Mouse (Mus musculus): Measurements from ENCODE around the gene Pgm3. TPM values are rescaled to one million over a fixed set of nuclear protein-coding genes. Genes with fewer than 3 reads are reported as not detected.

Gene Pgm3
- total RNA-seq, 2 experiments from 2014 or later = 7.0 to 7.5 TPM

DNA sequence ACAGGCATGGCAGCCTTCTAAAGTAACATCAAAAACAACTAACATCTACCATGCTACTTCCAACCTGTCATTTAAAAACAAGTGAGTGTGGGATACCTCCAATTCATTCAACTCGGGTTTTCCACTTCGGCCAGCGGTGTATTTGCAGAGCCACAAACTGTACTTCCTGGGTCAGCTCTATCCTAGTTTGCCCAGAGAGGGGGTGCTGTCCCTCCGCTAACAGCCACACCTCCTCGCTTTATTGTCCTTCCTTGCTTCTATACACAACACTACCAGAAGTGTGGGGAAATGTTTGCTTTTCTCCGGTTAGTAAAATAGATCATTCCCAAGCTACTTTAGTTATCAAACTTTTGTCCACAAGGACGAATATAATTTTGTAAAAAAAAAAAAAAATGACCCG lies 696 bp downstream of the Pgm3 start:
- DNase-seq (ENCODE audit: low spot score) = no peak
- intact Hi-C loops (cut with DNase I) = no loop called here

DNA sequence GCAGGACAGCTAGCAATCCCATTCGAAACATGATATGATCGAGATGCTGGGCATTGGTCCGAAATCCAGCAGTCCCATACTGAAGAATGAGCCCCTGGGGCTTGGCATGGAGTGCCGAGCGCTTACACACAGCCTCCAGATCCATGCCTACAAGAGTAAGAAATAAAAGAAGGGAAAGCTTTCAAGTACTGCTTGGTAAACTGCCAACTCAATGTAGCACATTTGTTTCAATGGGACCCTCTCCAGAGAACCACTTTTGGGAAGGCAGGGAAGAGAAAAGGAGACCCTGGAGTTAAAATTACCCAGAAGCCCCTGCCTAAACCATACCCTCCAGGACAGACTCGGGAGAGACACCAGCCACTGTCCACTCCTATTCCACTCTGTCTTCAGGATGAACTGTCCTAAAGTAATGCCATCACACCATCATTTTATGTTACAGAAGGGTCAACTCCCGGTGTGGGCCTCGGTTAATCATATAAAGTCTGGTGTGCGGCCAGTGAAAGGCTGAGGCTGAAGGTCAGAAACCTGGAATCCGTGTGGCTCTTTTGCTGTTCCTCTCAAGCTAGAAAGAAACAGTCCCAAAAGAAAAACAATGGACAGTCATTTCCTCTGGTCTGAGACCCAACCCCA lies 1.3 kb downstream of the Pgm3 start:
- DNase-seq (ENCODE audit: low spot score) = no peak
- intact Hi-C loops (cut with DNase I) = no loop called here

DNA sequence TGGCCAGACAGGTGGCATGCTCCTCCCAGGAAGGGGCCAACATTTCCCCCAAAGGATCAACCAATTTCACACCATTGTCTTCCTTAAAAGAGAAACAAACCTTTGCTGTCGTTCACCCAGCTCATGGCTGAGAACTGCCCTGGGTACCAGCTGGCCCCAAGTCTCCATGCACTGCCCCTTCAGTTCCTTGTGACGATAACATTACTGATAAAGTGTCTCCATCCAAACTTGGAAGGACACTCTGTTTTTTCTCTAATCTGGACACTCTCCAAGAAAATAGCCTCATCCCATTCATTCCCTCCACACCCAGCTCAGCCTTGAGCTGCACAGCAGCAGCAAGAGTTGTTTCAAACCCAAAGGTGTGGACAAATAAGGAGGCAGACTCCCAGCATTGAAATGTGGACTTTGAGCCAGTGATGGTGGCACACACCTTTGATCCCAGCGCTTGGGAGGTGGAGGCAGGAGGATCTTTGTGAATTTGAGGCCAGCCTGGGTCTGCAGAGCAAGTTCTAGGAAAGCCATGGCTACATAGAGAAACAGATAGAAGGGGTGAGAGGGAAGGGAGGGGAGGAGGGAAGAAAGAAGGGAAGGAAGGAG lies 2.2 kb downstream of the Pgm3 start:
- intact Hi-C loops (cut with DNase I) = loop anchor here (10.0 kb wide), 1 partner anchor 795 kb away; no protein-coding TSS in a partner anchor
- DNase-seq (ENCODE audit: low spot score) = no peak

DNA sequence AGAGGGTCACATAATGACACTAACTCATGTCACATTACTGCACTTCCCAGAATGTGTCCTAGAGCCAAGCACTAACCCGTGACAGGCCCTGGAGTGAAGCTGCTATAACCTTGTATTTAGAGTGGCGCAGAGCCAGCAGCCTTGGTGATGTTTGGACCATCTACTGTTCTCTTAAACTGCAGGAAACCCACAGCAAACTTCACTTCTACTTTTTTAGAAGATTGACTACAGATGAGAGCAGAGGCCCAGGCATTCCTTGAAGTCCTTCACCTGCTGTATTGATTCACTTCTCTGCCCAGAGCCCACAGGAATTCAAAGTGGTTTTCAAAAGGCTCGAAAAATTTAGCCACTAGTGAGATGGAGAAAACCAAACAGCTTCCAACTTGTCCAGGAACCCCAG lies 11.1 kb downstream of the Pgm3 start:
- no peak for DNase-seq (ENCODE audit: low spot score)
- intact Hi-C loops (cut with DNase I) = loop anchor here (5.0 to 10.0 kb wide), 2 partner anchors 43 to 786 kb away; no protein-coding TSS in a partner anchor

DNA sequence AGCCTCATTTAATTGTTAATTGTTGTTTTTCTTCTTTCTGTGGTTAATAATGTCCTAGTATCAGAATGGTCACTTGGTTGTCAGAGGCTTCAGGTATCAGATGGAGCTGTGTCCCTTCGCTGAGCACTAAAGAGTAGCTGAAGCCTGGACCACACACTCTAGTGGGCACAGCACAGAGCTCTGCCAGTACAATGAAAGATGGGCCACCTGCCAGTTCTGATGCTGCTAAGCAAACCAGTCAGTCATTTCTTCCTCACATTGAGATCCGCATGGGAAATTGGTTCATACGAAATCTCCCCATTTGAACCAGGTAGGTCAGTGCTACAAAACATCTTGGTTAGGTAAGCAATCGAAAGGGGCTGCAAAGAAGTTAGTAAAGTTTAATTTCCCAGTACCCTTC lies 17.0 kb downstream of the Pgm3 start:
- intact Hi-C loops (cut with DNase I) = no loop called here

DNA sequence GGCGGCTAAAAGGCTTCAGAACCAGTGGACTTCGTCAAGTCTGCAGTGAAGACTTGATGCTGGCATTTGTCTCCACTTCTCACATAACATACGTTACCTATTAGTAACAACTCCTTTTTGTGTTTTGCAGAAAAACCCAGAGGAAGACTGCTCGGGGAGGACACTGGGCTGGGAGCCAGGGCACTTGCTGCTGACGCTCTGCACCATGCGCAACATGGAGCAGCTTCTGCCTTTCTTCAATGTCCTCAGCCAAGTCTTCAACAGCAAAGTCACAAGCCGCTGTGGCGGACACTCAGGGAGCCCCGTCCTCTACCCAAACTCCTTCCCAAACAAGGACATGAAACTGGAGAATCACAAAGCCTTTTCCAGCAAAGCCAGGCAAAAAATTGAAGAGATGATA lies 17.8 kb downstream of the Pgm3 start:
- intact Hi-C loops (cut with DNase I) = no loop called here
- DNase-seq (ENCODE audit: low spot score) = no peak

More for the DNA sequence above, 17.0 kb downstream of the Pgm3 start:
- DNase-seq (ENCODE audit: low spot score) = no peak

DNA sequence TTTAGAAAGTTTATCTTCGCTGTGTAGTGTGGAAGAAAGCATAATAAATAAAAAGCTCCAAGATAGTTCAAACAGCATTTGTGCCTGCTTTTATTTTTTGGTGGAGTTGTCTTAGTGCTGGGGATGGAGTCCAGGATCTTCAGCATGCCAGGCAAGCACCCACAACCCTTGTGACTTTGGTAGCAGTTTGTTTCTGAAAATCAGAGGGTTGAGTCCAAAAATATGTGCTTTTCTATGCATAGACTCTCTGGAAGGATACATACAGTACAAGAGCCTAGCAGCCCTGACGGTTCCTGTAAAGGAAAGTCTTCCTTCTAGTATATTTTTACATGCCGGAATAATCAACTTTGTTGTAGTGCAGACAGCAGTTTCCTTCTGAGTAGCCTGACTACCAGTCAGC lies 20.9 kb downstream of the Pgm3 start:
- no peak for DNase-seq (ENCODE audit: low spot score)
- intact Hi-C loops (cut with DNase I) = no loop called here

DNA sequence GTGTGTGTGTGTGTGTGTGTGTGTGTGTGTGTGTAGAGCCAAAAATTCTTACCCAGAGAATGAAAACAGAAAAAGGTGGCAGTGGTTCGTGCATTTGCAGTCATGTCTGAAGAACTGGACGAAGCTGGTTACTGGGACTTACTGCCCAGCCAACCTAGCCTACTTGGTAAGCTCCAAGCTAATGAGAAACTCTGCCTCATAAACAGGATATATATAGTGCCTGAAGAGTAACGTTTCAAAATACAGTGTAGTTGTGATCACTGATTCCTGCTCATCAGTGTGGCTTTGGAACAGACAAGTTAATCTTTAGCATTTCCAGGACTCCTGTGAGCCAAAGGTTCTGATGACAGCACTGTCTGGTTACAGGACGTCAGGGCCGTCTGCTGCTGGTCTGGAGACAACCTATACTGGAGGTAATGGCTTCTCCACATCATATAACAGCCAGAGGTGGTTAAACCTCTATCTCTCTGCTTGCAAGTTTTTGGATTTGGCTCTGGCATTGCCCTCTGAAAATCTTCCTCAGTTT lies 21.9 kb downstream of the Pgm3 start:
- DNase-seq (ENCODE audit: low spot score) = no peak
- intact Hi-C loops (cut with DNase I) = no loop called here

DNA sequence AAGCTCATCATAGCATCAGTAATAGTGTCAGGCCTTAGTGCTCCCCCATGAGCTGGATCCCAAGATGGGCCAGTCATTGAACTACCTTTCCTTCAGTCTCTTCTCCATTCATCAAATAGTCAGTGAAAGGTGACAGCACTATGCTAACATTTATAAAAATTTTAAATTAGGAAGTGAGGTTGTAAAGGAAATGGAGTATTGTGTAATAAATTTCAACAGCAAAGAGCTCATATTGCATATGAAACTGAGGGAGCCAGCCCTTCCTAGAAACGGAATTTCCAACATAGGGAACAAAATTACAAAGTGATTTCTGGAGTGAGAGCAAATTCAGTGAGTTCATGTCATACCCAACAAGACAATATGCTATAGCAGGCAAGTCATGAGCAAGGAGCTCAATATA lies 27.1 kb downstream of the Pgm3 start:
- intact Hi-C loops (cut with DNase I) = no loop called here
- DNase-seq (ENCODE audit: low spot score) = no peak

DNA sequence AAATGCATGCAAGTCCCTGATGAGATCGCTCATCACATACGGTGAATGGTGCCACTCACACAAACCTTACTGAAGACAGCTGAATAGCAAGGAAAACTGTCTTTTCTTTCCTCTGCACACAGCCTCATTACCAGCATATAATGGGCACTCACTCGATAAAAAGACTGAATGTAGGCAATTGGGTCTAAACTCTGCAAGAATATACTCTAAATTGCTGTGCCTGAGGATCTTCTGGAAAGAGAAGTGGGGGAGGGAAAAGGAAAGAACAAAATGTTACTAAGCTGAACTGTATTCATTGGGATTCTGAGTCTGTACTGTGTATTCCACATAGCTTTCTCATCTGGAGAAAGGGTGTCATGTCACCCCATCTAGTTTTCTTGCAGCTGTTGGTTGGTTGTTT lies 28.2 kb downstream of the Pgm3 start:
- intact Hi-C loops (cut with DNase I) = no loop called here

DNA sequence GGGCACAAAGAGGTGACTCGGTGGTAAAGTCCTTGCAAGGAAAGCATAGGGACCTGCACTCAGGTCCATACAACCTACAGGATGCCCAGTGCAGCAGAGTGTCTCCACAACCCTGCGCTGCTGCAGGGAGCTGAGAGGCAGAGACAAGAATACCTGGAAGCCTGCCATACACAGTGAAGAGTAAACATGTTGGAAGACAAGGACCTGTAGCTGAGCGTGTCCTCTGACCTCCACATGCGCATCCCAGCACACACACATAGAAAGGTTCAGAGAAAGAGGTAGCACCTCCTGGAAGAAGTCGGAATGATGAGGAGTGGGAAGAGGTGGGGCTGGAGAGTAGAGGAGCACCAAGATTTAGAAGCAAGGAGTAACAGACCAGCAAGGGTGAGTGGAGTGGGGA lies 37.6 kb downstream of the Pgm3 start:
- DNase-seq (ENCODE audit: low spot score) = no peak
- intact Hi-C loops (cut with DNase I) = no loop called here

More for the DNA sequence above, 28.2 kb downstream of the Pgm3 start:
- no peak for DNase-seq (ENCODE audit: low spot score)

DNA sequence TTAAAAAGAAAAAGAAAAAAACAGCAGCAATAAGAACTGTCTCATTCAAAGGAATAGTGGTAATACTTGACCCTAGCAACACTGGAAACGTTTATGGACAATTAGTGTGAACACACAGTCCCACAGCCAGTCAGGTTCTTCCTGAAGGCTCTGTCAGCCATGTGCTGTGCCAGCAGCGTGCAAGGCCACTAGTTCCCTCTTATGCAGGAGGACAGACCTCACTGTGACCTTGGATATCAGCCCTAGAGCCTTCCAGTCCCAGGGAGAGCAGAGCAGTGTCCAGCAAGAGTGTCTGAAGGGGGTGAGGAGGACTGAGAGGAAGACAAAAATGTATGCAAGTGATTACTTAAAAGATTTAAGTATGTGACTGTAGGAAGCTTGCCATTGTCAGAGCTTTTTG lies 46.0 kb downstream of the Pgm3 start:
- DNase-seq (ENCODE audit: low spot score) = no peak
- intact Hi-C loops (cut with DNase I) = no loop called here

DNA sequence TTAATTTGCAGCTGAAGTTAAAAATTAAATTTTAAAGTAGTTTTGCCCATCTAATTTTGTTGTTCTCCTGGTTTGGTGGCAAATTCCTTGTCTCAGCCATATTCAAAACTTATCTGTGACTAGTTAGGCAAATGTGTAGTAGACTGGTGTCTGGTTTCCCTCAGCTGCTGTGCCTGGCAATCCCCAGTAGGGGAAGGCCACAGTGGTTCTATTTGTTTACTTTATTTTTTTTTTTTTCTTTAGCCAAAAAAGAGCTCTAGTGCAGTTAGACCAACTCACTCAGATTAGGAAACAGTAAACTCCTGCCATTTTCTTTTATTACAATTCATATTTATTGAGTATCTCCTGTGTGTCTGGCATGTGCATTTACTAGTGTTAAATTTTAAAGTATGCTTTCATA lies 49.3 kb downstream of the Pgm3 start:
- intact Hi-C loops (cut with DNase I) = no loop called here
- DNase-seq (ENCODE audit: low spot score) = no peak

DNA sequence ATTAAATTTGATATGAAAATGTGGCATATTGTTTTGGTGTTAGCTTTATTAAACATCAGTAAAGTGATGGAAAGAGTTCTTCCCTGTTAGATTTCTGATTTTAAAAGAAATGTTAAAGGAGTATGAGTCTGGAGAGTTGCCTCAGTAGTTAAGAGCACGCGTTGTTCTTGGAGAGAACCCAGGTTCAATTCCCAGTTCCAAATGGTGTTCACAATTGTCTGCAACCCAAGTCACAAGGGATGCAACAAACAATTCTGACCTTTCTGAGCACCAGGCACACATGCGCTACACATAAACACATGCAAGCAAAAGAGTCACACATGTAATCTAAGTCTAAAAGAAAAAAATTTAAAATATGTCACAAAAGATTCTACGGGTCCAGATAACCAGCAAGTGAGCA lies 56.8 kb downstream of the Pgm3 start:
- peak; percentile 4 for DNase-seq (ENCODE audit: low spot score)
- intact Hi-C loops (cut with DNase I) = loop anchor here (5.0 kb wide), 1 partner anchor 48 kb away; no protein-coding TSS in a partner anchor

DNA sequence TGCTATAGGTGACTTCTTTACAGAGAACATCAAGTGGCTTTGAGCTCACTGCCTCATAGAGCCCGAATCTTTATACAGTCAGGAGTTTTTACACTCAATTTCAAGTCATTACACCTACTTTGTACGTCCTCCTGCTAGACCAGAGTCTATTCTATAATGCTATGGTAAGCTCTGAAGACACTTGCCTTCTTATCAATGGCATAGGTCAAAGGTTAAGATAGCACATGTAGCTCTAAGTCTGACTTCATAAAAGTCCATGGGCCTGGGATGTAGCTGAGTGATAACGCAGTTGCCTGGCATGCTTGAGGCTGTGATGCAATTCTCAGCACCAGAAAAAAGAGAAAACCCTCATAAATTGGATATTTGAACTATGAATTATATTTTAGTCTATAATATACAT lies 57.3 kb downstream of the Pgm3 start:
- intact Hi-C loops (cut with DNase I) = no loop called here
- DNase-seq (ENCODE audit: low spot score) = no peak

DNA sequence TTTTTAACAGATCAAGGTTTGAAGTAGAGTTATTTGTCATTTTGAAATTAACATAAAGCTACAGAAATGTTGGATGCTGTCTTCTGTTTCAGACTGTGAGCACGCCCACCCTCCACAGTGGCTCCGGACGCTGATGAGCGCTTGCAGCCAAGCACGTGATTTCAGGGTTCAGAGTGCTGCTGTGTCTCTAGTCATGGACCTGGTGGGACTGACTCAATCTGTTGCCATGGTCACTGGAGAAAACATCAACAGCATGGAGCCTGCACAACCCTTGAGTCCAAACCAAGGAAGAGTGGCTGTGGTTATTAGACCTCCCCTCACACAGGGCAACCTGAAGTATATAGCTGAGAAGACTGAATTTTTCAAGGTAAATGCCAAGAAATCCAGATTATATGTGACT lies 57.9 kb downstream of the Pgm3 start:
- peak; percentile 1 for DNase-seq (ENCODE audit: low spot score)
- intact Hi-C loops (cut with DNase I) = no loop called here

DNA sequence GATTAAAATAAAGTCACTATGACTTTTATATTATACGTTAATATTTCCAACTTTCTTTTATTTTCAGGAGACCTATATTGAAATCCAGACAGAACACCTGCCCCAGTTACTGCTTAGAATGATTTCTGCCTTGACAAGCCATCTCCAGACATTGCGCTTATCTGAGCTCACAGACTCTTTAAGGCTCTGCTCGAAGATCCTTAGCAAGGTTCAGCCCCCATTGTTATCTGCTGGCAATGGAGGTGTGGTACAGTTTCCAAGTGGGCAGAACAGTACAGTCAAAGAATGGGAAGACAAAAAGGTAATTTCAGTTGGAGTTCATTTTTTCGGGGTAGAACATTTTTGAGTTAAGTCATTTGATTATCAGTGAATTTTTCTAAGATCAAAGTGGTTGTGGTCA lies 64.2 kb downstream of the Pgm3 start:
- DNase-seq (ENCODE audit: low spot score) = no peak
- intact Hi-C loops (cut with DNase I) = no loop called here

Other genes starting within 250 kb of the Pgm3 start
- 1 to 10 TPM; 1.1 to 1.7 TPM for gene Ube2cbp, start 106.9 kb downstream of the Pgm3 start, total RNA-seq (2021)
- 10 to 100 TPM; 18.6 to 20.6 TPM for gene Dop1a, start 104.7 kb downstream of the Pgm3 start, total RNA-seq (2021)
- gene Rwdd2a, start 149 bp upstream of the Pgm3 start, total RNA-seq (2021) = under 1 TPM; 0.39 to 0.59 TPM
- gene Me1, start 124.1 kb upstream of the Pgm3 start, total RNA-seq (2021) = 10 to 100 TPM; 86.7 to 92.3 TPM
- under 1 TPM; 0.34 to 0.45 TPM for gene Prss35, start 171.8 kb upstream of the Pgm3 start, total RNA-seq (2021)

Measured in heart, postnatal 25 days (tissue).